Mouse (Mus musculus) embryo, embryonic 11 days (tissue): ENCODE data around the gene Myom3.

ENCODE experiments used
- DNase-seq: peaks from one replicate; pipeline ENCODE4 v3.0.0-alpha.2; 2015

The Myom3 gene

GRCm38 (mm10) chr4:135818366-135818765, 58.9 kb downstream of the Myom3 start:
- no peak for DNase-seq

DNA sequence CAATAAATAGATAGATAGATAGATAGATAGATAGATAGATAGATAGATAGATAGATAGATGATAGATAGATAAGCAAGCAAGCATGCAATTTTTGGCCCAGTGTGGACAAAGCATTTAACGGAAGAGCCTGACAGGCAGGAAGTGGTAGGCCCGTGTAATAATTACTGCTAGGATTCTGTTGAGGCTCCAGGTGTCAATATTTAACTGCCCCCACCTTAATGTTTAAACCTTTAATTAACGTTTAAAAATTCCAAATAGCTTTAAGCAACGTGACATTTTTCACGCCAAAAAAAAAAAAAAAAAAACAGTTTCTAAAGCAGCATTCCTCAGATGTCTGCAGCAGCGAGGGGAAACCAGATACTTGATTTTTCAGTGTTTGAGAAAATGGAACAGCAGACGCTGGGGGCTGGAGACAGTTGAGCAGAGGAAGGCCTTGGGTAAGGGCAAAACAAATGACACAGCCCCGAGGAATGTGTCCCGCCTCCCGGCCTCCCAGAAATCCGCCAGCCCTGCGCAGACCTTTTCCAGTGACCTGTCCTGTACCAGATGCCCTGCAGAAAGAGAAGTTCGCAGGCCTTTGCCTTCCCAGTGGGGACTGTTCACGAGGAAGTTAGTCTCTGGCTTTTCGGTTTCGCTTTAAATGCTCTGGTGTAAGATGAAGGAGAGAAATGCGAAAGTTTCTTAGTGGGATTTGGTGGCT, 60.5 kb downstream of the Myom3 start:
- peak; percentile 45 for DNase-seq

DNA sequence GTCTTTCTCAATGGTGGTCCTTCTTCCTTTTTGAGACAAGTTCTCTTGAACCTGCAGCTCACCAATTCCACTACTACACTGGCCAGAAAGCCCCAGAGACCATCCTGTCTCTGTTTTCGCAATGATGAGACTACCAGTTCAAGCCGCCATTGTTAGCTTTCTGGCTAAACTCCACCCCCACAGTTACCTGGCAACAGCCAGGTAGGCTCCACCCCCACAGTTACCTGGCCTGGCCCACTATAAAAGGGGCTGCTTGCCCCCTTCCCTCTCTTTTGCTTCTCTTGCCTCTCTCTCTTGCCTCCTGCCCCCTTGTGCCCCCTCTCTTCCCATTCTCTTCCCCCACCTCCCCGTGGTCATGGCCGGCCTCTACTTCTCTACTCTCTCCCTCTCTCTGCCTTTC, 62.3 kb downstream of the Myom3 start:
- no peak for DNase-seq

DNA sequence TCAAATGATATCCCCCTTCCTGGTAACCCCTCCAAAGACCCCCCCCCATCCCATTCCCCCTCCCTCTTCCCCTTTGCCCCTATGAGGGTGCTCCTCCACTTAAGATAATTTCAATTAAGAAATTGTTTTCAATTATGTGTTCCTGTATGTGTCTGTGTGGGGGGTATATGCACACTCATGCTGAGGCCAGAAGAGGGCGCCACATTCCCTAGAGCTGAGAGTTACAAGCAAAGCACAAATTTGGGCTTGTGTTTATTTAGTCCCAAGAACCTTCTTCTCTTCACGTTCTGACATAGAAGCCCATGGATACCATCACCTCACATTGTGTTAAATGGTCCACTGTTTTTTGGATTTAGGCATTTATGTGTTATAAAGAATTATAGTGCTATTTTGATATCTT, 63.8 kb downstream of the Myom3 start:
- DNase-seq: no peak

DNA sequence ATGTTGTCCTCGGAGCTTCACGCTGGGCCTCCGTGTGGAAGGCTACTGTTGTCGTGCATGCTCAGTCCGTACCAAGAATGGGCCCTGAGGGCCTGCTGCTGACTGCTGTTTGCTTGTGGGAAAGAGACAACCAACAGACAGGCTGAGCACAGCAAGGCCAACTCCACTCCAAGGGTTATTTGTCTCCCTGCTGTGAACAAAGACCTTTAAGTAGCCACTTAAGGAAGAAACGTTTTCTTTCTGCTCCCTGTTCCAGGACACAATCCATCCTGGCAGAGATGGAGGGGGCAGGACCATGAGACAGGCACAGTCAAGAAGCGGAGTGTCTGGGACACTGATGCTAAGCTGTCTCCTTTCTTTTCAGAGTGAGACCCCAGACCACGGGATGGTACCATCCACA, 64.7 kb downstream of the Myom3 start:
- no peak for DNase-seq

- DNase-seq: peak; percentile 79
Measured at GRCm38 (mm10) chr4:135828491-135828890, 69.0 kb downstream of the Myom3 start.

DNA sequence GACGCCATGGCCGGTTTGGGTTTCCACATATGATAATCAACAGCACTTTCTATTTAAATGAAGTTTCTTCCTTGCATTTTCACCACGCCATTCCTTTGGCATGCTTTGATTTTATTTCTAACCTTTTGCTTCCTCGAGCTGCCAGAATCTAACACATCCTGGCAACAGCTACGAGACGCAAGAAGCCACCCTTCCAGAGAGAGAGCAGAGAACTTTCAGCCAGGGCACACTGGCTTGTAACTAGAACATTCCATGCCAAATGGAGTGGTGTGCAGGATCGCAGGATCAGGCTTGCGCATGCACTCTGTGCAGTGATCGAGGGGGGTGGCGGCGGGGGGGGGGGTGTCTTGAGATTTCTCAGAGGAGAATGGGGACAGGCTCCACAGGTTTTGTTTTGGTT, 72.6 kb downstream of the Myom3 start:
- DNase-seq: no peak

GRCm38 (mm10) chr4:135833301-135834123, 74.0 kb downstream of the Myom3 start:
- DNase-seq: peak; percentile 52

- DNase-seq: no peak
Measured at GRCm38 (mm10) chr4:135834124-135834717, 74.7 kb downstream of the Myom3 start.

DNA sequence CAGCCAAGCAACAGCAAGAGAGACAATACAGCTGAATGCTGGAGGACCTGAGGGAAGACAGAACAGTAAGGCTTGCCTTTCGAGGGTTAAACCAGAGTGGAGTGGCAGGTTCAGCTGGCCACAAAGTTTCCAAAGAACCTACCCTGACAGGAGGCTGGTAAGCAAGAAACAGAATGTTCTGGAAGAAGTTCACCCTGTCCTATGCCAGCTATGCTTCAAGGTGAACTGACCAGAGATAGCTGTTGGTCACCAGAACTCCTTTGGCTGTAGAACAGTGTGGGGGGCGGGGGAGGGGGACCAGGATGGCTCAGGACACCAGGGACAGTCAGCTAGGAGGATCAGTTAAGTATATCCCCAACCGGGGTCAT, 79.4 kb downstream of the Myom3 start:
- DNase-seq: no peak

DNA sequence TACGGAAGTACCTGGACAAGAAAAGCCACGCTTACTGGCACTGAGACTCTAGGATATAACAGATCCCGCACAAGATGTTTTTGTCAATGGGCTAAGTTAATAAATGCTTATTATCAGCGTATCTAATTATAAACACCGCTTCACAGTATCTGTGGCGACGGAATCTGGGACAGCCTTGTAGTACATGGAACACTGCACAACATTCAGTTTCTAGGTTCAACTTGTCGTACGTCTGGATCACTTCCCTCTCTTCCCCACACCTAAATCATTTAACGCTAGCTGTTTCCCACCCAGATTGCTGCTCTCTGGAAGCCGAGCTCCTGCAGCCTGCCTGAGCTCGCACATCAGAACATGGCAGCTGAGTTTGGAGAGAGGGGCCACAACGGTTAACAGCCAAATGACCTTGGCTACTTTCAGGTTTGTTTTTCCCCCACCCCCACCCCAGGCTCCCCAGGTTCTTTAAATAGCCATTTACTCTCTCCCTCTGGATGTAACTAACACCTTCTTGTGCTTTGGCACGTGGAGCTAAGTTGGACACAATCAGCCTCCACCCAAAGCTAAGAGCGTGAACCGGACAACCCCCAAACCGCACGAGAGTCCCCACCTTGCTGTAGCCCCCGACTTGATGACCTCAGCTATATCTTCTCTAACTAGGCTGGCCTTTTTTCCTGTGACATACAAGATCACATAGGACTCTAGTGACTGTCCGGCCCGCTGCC, 79.9 kb downstream of the Myom3 start:
- no peak for DNase-seq

GRCm38 (mm10) chr4:135844400-135844799, 84.9 kb downstream of the Myom3 start:
- DNase-seq: no peak

GRCm38 (mm10) chr4:135847581-135847980, 88.1 kb downstream of the Myom3 start:
- no peak for DNase-seq

DNA sequence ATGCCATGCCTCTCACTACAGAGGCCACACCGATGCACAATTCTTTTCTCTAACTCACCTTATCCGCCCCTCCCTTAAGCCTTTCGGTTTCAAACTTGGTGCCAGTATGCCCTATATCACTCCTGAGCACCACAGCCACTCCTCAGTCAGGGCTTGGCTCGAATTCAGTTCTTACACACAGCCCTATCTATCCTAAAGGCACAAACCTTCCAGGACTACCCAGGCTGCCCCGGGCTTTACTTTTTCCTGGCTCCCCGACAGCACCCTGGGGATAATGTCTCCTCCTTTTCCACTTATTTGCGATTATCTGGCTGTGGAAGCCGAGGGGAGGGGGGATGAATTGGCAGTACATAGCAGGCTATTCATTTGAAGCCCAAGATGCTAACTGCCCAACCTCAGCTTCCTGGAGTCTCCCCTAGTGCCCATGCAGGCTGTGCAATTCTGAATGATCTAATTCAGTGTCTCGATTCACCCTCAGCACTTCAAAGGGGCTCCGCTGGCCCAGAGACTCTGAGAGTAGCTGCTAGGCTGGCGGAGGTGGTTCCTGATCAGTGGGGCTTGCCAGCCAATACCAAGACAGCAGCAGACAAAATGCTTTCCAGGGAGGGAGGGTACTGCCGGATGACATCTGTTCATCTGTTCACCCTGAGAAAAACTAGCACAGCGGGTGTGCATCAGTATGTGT, 91.0 kb downstream of the Myom3 start:
- peak; percentile 47 for DNase-seq

- no peak for DNase-seq
Measured at GRCm38 (mm10) chr4:135851942-135852341, 92.4 kb downstream of the Myom3 start.

GRCm38 (mm10) chr4:135853987-135854546, 94.6 kb downstream of the Myom3 start:
- DNase-seq: no peak

- DNase-seq: no peak
Measured at GRCm38 (mm10) chr4:135854630-135855029, 95.1 kb downstream of the Myom3 start.

DNA sequence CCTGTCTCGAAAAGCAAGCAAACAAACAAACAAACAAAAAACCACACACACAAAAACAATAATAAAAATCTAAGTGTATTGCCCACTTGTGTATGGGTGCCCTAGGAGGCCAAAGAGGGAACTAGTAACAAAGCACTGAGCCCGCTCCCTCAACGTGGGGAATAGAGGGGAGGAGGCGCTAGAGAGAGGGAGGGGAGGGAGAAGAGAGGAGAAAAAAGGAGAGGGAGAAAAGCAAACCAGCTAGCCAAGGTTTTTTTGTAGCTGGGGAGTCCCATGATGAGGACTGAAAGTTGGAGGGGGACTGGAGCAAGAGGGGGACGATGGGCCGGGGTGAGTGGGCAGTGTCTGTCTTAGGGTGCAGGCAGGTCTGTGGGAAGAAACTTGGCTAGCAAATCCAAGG, 95.6 kb downstream of the Myom3 start:
- DNase-seq: peak; percentile 73

DNA sequence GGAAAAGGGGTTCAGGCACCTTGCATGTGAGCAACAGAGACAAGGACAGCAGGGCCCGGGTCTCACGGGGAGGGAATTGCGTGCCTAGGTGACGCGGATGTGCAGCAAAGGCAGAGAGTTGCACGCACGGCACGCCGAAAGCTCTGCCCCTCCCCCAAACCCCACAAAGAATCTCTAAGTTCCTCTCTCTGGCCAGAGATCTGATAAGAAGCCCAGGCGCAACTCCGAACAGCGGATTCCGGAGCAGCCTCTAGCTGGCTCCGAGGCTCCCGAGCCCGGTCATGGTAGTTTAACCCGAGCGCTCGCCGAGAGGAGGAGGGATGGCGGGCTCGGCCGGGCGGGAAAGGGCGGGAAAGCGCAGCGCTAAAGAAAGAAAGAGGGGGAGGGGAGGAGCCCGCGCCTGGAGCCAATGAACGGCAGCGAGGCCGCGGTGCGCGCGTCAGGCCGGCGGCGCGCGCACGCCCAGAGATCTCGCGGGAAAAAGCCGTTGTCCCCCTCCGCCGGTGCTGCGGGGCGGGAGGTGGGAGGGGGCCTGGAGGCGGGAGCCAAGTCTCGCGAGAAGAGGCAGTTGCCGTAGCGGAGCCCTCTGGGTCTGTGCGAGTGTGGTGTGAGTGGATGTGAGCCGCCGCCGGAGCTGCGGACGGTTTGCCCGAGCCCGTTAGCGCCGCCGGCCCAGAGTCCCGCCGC, 96.2 kb downstream of the Myom3 start, which contains the start of gene Srsf10:
TSS of gene Srsf10 (plus strand) at position 212 of the 687 bp plus-strand sequence.
- peak; percentile 100 for DNase-seq

DNA sequence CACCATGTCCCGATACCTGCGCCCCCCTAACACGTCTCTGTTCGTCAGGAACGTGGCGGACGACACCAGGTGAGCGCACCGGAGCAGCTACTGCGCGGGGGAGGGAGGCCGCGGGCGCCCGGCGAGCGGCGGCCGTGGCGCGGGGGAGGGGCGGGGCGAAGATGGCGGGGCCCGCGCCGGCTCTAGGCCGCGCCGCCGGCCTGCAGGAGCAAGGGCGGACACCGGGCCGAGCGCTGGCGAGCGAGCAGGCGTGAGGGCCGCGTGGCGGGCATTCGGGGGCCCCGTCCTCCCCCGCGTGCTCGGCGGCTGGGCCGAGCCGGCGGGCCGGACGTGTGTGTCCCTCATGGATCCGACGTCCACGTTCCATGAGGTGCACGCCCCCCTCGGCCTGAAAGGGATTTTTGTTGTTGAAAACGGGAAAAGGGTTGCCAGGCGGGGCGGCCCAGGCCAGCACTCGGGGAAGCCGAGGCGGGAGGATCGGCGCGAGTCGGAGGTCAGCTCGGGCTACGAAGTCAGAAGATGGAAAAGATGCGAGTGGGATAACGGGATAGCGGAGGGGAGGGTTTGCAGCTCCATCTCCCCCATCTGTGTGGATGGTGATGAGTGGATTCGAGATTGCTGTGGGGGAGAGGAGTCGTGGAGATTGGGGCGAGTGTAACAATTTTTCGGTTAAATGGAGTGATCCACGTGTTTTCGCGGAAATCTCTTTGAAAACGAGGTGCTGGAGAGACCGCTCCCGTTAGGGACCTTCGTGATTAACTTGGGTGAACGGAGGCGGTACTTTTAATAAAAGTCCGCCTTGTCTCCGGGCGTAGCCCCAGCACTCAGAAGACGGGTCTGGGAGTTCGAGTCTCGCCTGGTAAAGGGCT, 96.9 kb downstream of the Myom3 start:
- peak; percentile 84 for DNase-seq
